Mouse (Mus musculus): Measurements from ENCODE around the gene Twf2. TPM values are rescaled to one million over a fixed set of nuclear protein-coding genes. Genes with fewer than 3 reads are reported as not detected.

The Twf2 gene
- total and polyA plus RNA-seq, 3 experiments = 75.8 to 128 (median 121) TPM

DNA sequence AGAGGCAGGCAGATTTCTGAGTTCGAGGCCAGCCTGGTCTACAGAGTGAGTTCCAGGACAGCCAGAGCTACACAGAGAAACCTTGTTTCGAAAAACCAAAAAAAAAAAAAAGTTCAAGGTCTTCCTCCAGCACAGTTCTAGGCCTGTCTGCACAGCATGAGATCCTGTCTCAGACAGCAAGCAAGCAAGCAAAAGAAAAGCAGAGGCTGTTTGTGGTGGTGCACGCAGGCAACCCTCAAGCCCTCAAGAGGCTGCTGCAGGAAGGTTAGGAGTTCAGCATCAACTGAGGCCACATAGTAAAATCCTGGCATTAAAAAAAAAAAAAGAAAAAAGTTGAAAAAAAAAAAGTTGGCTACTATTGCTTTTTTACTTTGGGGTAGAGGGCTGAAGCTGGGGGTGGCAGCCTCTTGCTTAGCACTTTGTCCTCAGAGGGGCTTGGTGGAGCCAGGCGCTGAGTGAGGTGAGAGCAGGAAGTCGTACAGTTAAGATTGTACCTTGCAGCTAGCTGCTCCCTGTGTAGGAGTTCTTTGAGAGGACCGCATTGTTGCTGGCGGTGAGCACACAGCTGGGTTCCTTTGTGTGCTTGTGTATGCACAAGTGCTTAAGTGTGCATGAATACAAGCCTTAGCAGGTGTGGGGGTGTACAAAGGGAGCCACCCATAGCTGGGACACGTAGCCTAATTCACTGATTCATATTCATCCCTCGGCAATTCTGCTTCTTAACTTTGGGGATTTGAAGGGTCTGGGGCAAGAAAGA, 8.1 kb downstream of the Twf2 start:
- DNase-seq = no peak

DNA sequence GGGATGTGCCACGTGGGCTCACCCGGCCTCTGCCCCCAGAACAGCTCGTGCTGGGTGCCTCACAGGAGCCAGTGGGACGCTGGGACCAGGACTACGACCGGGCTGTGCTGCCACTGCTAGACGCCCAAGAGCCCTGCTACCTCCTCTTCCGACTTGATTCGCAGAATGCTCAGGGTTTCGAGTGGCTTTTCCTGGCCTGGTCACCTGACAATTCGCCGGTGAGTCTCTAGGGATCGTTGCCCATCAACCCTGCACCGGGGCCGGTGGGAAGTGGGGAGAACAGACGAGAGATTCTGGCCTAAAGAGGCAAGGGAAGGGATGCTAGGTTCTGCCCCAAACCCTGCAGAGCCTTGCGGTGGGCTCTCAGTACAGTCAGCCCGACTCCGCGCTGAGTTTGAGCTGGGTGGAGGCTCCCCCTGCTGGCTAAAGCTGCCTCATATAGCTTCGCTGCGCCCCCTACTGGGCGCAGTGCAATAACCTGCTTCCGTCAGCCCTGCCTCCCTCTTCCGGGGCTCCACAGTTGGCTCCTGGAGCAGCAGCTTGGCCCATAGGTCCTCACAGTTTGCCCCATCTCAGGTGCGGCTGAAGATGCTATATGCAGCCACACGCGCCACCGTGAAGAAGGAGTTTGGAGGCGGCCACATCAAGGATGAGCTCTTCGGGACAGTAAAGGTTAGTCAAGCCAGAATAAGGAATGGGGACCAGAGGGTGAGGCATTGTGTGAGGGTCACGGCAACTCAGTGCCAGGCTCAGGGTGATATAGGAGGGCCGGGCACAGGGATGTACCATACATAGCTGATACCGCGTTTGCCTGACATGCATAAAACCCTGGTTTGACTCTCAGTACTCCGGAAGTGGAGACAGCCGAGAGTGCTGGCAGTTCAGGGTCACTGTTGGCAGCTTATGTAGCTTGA, 9.0 kb downstream of the Twf2 start:
- peak; percentile 89 for DNase-seq

GRCm38 (mm10) chr9:106212594-106212981, 9.7 kb downstream of the Twf2 start:
- DNase-seq = no peak

DNA sequence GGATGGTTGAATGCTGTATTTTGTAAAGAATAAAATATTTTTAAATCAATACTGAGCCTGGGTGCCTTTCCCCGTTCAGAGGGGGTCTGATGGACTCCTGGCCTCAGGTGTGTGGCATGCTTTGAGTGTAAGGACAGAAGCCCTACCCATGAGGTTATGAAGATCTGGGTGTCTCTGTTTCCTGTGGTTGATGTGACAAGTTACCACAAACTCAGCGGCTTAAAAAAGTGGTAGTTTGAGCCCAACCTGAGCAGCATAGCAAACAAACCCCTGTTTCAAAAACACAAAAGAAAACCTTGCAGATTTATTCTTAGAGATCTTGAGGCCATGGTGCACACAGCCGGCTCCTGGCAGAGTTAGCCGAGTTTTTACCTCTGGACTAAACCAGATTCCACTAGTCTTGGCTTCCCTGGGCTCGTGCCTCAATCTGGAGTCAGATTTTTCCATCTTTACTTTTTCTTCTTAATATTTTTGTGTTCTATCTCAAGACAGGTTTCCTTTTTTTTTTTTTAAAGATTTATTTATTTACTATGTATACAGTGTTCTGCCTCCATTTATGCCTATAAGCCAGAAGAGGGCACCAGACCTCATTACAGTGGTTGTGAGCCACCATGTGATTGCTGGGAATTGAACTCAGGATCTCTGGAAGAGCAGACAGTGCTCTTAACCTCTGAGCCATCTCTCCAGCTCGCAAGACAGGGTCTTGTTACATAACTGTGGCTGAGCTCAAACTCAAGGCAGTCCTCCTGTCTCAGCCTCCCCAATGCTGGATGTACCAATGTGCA, 12.6 kb downstream of the Twf2 start:
- no peak for DNase-seq

GRCm38 (mm10) chr9:106216971-106217370, 14.1 kb downstream of the Twf2 start:
- DNase-seq = no peak

DNA sequence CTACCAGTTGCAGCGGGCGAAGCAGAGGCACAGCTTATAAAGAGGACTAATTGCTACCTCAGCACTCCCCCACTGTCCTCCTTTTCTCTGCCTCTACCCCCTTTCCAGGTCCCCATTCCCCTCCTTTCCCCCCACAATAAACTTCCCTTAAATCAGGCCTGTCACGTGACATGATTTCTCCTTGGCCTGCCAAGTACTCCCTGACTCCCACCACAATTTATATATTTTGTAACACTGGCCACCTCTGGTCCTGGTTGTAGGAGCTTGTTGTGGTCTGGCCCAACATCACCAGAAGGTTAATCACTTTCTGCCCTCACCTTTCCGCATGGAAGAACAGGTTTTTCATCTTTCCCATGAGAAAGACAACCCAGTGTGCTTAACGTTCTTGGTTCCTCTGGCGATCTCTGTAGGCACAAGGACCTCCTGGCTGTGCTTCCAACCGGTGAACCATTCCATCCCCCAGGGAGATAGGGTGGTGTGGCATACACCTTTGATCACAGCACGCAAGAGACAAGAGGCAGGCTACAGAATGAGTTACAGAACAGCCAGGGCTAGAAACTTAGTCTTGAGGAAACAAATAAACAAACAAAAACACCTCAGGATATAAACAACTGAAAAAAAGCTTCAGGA, 18.1 kb downstream of the Twf2 start:
- no peak for DNase-seq

GRCm38 (mm10) chr9:106222261-106222851, 19.4 kb downstream of the Twf2 start, which contains the start of gene Tlr9:
Tlr9 (plus strand) TSS chr9:106222598.
- no peak for DNase-seq

- DNase-seq = no peak
Measured at GRCm38 (mm10) chr9:106222994-106223393, 20.1 kb downstream of the Twf2 start.

- DNase-seq = no peak
Measured at GRCm38 (mm10) chr9:106225469-106226150, 22.7 kb downstream of the Twf2 start.

- DNase-seq = peak; percentile 48
Measured at GRCm38 (mm10) chr9:106226151-106226682, 23.3 kb downstream of the Twf2 start.

GRCm38 (mm10) chr9:106227790-106228429, 25.0 kb downstream of the Twf2 start:
- no peak for DNase-seq

DNA sequence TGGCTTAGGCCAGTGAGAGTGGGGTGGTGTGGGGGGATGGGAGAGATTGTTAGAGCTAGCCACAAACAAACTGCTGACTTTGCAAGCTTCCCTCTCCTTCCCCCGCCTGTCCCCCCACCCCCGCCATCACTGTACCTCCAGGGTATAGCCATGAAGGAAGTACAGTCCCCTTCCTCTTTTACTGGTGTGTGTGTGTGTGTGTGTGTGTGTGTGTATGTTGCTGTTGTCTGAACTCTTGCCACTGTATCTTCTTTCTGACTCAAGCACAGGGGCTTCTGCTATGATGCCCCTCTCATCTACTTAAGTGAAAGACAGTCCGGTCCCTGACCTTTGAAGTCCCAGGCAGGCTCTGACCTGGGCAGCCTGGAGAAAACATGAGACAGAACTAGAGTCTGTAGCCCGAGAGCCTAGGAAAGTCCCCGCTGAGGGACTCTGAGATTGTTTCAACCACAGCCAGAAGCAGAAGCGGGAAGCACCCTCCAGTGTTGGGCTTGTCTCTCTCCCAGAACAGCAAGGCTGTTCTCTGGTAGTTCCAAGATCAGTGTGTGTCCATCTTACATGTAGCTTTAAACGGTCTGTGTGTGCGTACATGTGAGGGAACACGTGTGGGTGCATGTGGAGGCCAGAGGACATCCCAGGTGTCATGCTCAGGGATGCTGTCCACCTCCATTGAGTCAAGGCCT, 27.3 kb downstream of the Twf2 start:
- DNase-seq = peak; percentile 12

DNA sequence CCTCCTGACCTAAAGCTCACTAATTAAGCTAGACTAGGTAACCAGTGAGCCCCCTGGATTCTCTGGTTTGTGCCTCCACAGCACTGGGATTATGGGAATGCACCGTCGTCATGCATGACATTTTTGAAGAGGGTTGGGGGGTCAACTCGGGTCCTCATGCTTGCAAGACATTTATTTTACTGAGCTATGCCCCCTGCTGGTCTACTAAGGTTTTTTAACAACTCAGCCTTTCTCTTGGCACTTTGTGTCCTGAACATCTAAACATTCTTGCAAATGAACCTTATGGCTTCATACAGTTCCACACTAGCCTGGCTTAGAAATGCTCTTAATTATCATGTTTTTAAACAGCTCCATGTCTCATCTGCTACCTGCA, 27.8 kb downstream of the Twf2 start:
- peak; percentile 18 for DNase-seq

- DNase-seq = peak; percentile 22
Measured at GRCm38 (mm10) chr9:106231220-106231619, 28.3 kb downstream of the Twf2 start.

DNA sequence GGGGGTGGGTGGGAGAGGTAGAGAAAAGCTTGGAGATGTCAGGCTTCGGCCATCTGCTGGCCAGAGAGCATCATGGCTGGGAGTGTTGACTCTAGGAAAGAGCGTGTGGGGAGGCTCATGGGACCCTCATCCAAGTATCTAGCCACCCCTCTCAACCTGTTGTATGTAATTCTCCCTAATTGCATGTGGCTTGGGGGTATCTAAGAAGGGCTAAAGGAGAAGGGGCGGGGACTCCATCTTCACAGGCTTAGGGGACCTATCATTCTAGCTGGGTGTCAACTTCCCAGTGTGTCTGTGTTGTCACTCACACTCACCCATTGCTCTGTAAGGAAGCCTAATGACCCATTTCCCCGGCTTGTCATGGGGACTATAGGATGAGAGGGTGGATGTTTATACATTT, 28.9 kb downstream of the Twf2 start:
- no peak for DNase-seq

GRCm38 (mm10) chr9:106232956-106233355, 30.0 kb downstream of the Twf2 start:
- no peak for DNase-seq

DNA sequence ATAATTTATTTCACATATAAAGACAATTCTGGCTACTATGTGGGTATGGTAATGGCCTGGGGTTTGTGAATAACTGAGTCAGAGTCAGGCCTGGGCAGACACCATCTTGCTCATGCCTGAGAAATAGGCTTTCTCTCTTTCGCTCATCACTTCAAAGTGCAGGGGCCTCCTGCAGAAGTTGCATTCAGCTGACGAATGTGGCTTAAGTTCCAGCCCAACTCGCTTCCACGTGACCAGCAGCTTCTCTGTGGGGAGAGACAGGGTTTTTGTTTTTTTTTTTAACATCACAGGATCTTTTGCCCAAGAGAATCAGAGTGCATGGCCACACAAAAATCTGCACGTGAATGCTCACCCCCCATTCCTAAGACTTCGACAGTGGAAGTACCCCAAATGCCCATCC, 31.0 kb downstream of the Twf2 start:
- no peak for DNase-seq

DNA sequence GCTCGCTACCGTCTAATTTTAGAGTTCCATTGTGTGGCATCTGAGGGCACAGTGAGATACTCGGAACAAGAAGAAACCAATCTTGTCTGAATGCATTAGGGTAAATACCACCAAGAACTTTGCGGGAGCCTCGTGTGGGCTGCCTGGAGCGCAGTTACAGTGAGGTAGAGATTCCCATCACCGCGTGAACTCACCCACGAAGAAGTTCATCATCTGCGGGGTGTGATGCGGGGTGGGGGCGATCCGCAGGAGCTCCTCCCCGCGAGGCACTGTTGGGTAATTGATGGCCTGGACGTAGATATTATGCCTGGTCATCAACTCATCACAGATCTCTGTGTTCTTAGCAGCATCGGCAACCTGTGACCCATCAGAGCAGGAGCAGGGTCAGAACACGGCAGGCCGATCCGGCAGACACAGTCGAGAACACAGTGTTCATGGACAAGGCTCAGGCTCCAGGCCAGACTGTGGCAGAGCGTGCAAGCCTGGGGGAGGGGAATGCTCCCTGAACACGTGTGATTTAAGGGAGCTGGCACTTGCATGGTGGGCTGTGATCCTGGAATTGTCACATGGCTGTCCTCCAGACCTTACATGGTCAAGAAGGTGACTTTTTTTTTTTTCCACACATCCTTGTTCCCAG, 32.4 kb downstream of the Twf2 start:
- no peak for DNase-seq

All from adrenal gland, adult 2 months (tissue).